Mouse (Mus musculus) activated CD4-positive, CD25-positive, alpha-beta regulatory T cell, adult 9 weeks (primary cell): Measurements from ENCODE around the gene Rab14. TPM values are rescaled to one million over a fixed set of nuclear protein-coding genes. Genes with fewer than 3 reads are reported as not detected.

Experiments
- polyA plus RNA-seq: library from polyadenylated mRNA; unstranded; fragments of 100-300 nt; shearing (Covaris generic); gene quantifications from one replicate; pipeline ENCODE4 v1.2.1, GENCODE M21; 2017

Rab14 gene
- polyA plus RNA-seq: 167 TPM

GRCm38 (mm10) chr2:35200898-35201668, at the start of gene Rab14:
Gene Rab14 (minus strand): TSS chr2:35201120.

Other genes with a start within 250 kb of the Rab14 start
- 555 TPM for gene Traf1, start 239.3 kb downstream of the Rab14 start, polyA plus RNA-seq
- 0.40 TPM for gene Hc, start 139.7 kb downstream of the Rab14 start, polyA plus RNA-seq
- gene AI182371, start 99.6 kb downstream of the Rab14 start, polyA plus RNA-seq: 0.84 TPM
- gene Cntrl, start 91.6 kb downstream of the Rab14 start, polyA plus RNA-seq: 125 TPM
- gene Gsn, start 55.3 kb upstream of the Rab14 start, polyA plus RNA-seq: 33.6 TPM
- 6.8 TPM for gene Stom, start 135.9 kb upstream of the Rab14 start, polyA plus RNA-seq
- not detected for gene 4930568D16Rik, start 166.6 kb upstream of the Rab14 start, polyA plus RNA-seq
- not detected for gene 4930402F06Rik, start 196.1 kb upstream of the Rab14 start, polyA plus RNA-seq